Mouse (Mus musculus): ENCODE measurements around the gene Acat2.
"Not testable (repeated sequence)": the region's sequence is repeated elsewhere in the genome, so short reads cannot be mapped to it uniquely, and the experiment has no call there.

DNA sequence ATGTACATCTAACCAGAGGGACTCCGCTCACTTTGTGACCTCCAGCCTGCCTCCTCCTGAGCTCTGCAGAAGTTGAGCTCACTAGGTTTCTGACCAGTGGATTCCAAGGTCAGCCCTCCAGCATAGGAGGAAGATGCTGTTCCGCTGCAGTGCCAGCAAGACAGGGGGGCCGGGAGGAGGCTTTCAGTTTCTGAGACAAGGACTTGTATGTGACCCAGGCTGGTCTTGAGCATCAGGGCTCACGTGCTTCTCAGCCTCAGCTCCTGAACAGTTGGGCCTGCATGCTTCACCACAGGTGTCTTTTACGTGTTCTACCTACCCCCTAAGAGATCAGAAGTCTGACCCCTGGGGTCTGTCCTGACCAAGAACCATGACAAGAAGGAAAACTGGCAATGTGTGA is 29.0 kb downstream of the Acat2 start:
- TF ChIP-seq POLR2A (IDR thresholded peaks at IDR 0.05; ENCODE audit: control insufficient read depth, low read depth, low read length); CTCF (IDR thresholded peaks at IDR 0.05; ENCODE audit: control insufficient read depth, insufficient read depth, insufficient replicate concordance, low read depth, low read length): not testable (repeated sequence)
